Mouse (Mus musculus): ENCODE measurements around the gene 0610010K14Rik. TPM values are rescaled to one million over a fixed set of nuclear protein-coding genes. Genes with fewer than 3 reads are reported as not detected.

The 0610010K14Rik gene
- polyA plus RNA-seq, 2 experiments from 2014 or later: 124 to 159 TPM

Other genes with a start within 250 kb of the 0610010K14Rik start
- gene Gabarap, start 246.8 kb downstream of the 0610010K14Rik start, polyA plus RNA-seq (2017; shearing (Covaris generic)): 100 to 1,000 TPM; 343 to 373 TPM
- gene Phf23, start 242.1 kb downstream of the 0610010K14Rik start, polyA plus RNA-seq (2017; shearing (Covaris generic)): 10 to 100 TPM; 32.1 to 44.9 TPM
- 1 to 10 TPM; 2.7 to 3.9 TPM for gene Dvl2, start 237.3 kb downstream of the 0610010K14Rik start, polyA plus RNA-seq (2017; shearing (Covaris generic))
- 100 to 1,000 TPM; 107 to 139 TPM for gene Acadvl, start 222.5 kb downstream of the 0610010K14Rik start, polyA plus RNA-seq (2017; shearing (Covaris generic))
- gene Dlg4, start 221.0 kb downstream of the 0610010K14Rik start, polyA plus RNA-seq (2017; shearing (Covaris generic)): 10 to 100 TPM in 1 of 2 experiments, 1 to 10 TPM in 1; 9.7 to 11.6 TPM
- gene Asgr1, start 183.8 kb downstream of the 0610010K14Rik start, polyA plus RNA-seq (2017; shearing (Covaris generic)): not detected
- gene Asgr2, start 145.3 kb downstream of the 0610010K14Rik start, polyA plus RNA-seq (2017; shearing (Covaris generic)): not detected
- under 1 TPM in 1 of 2 experiments, not detected in 1; 0.21 TPM for gene Mgl2, start 107.6 kb downstream of the 0610010K14Rik start, polyA plus RNA-seq (2017; shearing (Covaris generic))
- not detected for gene Clec10a, start 81.7 kb downstream of the 0610010K14Rik start, polyA plus RNA-seq (2017; shearing (Covaris generic))
- gene Slc16a11, start 25.2 kb downstream of the 0610010K14Rik start, polyA plus RNA-seq (2017; shearing (Covaris generic)): not detected
- gene Slc16a13, start 16.9 kb downstream of the 0610010K14Rik start, polyA plus RNA-seq (2017; shearing (Covaris generic)): 1 to 10 TPM; 2.6 to 4.1 TPM
- under 1 TPM; 0.23 to 0.36 TPM for gene Bcl6b, start 8.1 kb downstream of the 0610010K14Rik start, polyA plus RNA-seq (2017; shearing (Covaris generic))
- 1 to 10 TPM; 5.2 to 7.6 TPM for gene Gm21988, start 1.9 kb upstream of the 0610010K14Rik start, polyA plus RNA-seq (2017; shearing (Covaris generic))
- 100 to 1,000 TPM; 228 to 245 TPM for gene Rnasek, start 1.9 kb upstream of the 0610010K14Rik start, polyA plus RNA-seq (2017; shearing (Covaris generic))
- not detected for gene Alox12, start 17.4 kb upstream of the 0610010K14Rik start, polyA plus RNA-seq (2017; shearing (Covaris generic))
- gene Alox12e, start 84.7 kb upstream of the 0610010K14Rik start, polyA plus RNA-seq (2017; shearing (Covaris generic)): not detected
- under 1 TPM in 1 of 2 experiments, not detected in 1; 0.51 TPM for gene Alox15, start 114.1 kb upstream of the 0610010K14Rik start, polyA plus RNA-seq (2017; shearing (Covaris generic))
- 1 to 10 TPM; 6.5 to 8.1 TPM for gene Pelp1, start 172.1 kb upstream of the 0610010K14Rik start, polyA plus RNA-seq (2017; shearing (Covaris generic))
- gene Arrb2, start 194.7 kb upstream of the 0610010K14Rik start, polyA plus RNA-seq (2017; shearing (Covaris generic)): 100 to 1,000 TPM in 1 of 2 experiments, 10 to 100 TPM in 1; 99.3 to 129 TPM
- gene Med11, start 214.0 kb upstream of the 0610010K14Rik start, polyA plus RNA-seq (2017; shearing (Covaris generic)): 10 to 100 TPM; 86.3 to 91.9 TPM
- not detected for gene Zmynd15, start 221.5 kb upstream of the 0610010K14Rik start, polyA plus RNA-seq (2017; shearing (Covaris generic))
- gene Cxcl16, start 222.1 kb upstream of the 0610010K14Rik start, polyA plus RNA-seq (2017; shearing (Covaris generic)): under 1 TPM in 1 of 2 experiments, not detected in 1; 0.36 TPM